Mouse (Mus musculus): ENCODE measurements around the gene Skap1.
A peak's percentile ranks its signal among the peaks of the same experiment; 100 is the strongest.

- TF ChIP-seq CTCF (conservative IDR thresholded peaks at IDR 0.05; ENCODE audit: insufficient read depth, insufficient read length, low read depth, low read length) (peak; percentile 53), POLR2A (IDR thresholded peaks at IDR 0.05; ENCODE audit: low read depth, low read length) (no peak)
Observed at GRCm38 (mm10) chr11:96711268-96711667, 246.9 kb downstream of the Skap1 start.
